Mouse (Mus musculus) thymus, adult 2 months (tissue): ENCODE data around the gene Tk1.

Source experiments
- CTCF ChIP-seq: fragments of 200-500 bp; IDR thresholded peaks from 2 replicates; pipeline ENCODE4 v1.5.1; 2012; ENCODE audit warnings: mild to moderate bottlenecking, control low read depth, low read length, moderate library complexity, borderline replicate concordance; ENCODE audit not compliant: control insufficient read depth, poor library complexity, insufficient read depth; ENCODE audit errors: extremely low read depth
- POLR2A ChIP-seq: fragments of 200-500 bp; IDR thresholded peaks from 2 replicates; pipeline ENCODE4 v1.6.1; 2012; ENCODE audit warnings: mild to moderate bottlenecking, low read length, control low read depth, moderate library complexity; ENCODE audit not compliant: control insufficient read depth, poor library complexity, insufficient read depth; ENCODE audit errors: extremely low read depth

- TF ChIP-seq POLR2A (no peak), CTCF (no peak)
These were observed 1.5 kb upstream of the Tk1 start for GRCm38 (mm10) chr11:117827386-117827785.
